Mouse (Mus musculus) gastrocnemius, postnatal 14 days (tissue): ENCODE measurements around the gene Gpr162. TPM values are rescaled to one million over a fixed set of nuclear protein-coding genes. Genes with fewer than 3 reads are reported as not detected.
"Not testable (repeated sequence)": the region's sequence is repeated elsewhere in the genome, so short reads cannot be mapped to it uniquely, and the experiment has no call there.

Source experiments
- DNase-seq: peaks from one replicate; pipeline ENCODE4 v3.0.0; 2021; ENCODE audit warnings: mixed read lengths
- intact Hi-C: fragments of 180-260 bp; cut with DNase I; formaldehyde crosslinking; loops from one replicate; pipeline ENCODE4 v1.15.1; 2025; ENCODE audit warnings: low total_unique reads
- long read RNA-seq, 2 experiments: library from polyadenylated mRNA; stranded (forward); transcript quantifications; one replicate each; pipeline ENCODE4 v2.0.0; 2021
- total RNA-seq, 2 experiments: library from RNA; stranded (reverse); gene quantifications; 2 replicates each; pipeline ENCODE4 v1.2.3; 2021

The Gpr162 gene
- under 1 TPM; 0.33 to 0.45 TPM for total RNA-seq
- long read RNA-seq, experiment 1: 0 reads
- long read RNA-seq, experiment 2: 0 reads

GRCm38 (mm10) chr6:124863658-124864298, at the start of gene Gpr162:
Gene Gpr162 (minus strand): TSS chr6:124863983.
- intact Hi-C loops: loop anchor here (5.0 kb wide), 1 partner anchor 39 kb away; no protein-coding TSS in a partner anchor
- DNase-seq: peak; percentile 72

GRCm38 (mm10) chr6:124913214-124913613, 49.4 kb upstream of the Gpr162 start:
- intact Hi-C loops: no loop called here
- no peak for DNase-seq

- intact Hi-C loops: no loop called here
- no peak for DNase-seq
Measured at GRCm38 (mm10) chr6:124911533-124912218, 47.9 kb upstream of the Gpr162 start, which contains the start of gene Lag3. Gene Lag3 (minus strand): TSS chr6:124911705.

- intact Hi-C loops: no loop called here
- peak; percentile 17 for DNase-seq
Measured at GRCm38 (mm10) chr6:124910032-124910431, 46.2 kb upstream of the Gpr162 start.

DNA sequence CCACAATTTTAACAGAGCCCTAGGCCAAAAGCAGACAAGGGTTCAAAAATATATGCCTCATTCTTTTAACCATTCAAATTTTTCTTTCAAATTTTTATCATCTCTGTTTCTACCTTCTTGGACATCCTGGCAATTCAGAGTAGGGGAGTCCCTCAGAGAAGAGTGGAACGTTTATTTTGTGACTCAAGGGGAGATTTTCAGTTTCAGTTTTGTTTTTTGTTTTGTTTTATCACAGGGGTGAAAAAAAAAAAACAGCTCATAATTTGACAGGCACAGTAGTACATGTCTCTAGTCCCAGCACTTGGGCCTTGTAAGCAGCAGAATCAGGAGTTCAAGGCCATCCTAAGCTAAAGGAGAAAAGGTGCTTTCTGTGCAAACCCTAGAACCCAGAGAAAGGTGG, 44.0 kb upstream of the Gpr162 start:
- no peak for DNase-seq
- intact Hi-C loops: no loop called here

- intact Hi-C loops: loop anchor here (5.0 kb wide), 2 partner anchors 43 to 177 kb away; partner anchors contain the start of gene Gpr162
- DNase-seq: no peak
Measured at GRCm38 (mm10) chr6:124904991-124905860, 41.4 kb upstream of the Gpr162 start.

DNA sequence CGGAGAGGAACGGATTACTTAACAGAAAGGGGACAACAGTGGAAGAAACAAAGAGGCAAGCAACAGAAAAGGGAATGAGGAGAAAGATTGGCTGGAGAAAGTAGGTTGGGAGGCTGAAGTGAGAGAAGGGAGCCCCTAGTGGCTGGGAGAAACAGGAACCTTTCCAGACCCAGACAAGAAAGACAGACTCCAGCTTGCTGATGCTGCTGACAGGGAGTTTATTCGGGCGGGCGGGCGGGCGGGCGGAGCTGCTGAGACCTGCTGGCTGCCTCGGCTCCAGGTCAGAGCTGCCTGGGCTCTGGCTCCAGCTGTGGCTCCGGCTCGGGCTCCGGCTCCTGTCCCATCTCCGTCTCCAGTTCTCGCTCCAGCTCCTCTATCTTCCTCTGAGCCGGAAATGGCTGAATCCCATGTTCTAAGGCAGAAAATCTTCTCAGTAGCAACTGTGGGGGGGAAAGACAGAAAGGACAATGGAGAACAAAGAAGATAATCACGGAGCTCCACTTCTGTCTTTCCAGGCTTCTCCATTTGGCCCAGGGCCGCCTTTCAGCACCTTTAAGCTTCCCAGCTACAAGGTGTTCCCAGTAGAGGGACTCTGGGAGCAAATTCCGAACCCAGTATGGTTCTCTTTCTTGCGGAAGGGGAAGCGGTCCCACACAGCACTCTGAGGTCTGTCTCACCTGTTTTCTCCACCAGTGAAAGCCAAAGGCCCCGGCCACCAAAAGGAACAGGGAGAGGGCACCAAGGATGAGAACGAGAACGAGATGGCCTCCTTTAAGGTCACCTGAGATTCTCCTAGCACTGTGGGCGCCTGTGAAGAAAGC, 40.6 kb upstream of the Gpr162 start:
- DNase-seq: peak; percentile 67
- intact Hi-C loops: loop anchor here (5.0 kb wide), 2 partner anchors 42 to 178 kb away; partner anchors contain the start of gene Gpr162

GRCm38 (mm10) chr6:124903580-124904151, 39.9 kb upstream of the Gpr162 start:
- intact Hi-C loops: loop anchor here (5.0 kb wide), 2 partner anchors 41 to 179 kb away; partner anchors contain the start of gene Gpr162
- DNase-seq: peak; percentile 95

- intact Hi-C loops: loop anchor here (5.0 kb wide), 2 partner anchors 40 to 180 kb away; partner anchors contain the start of gene Gpr162
- no peak for DNase-seq
Measured at GRCm38 (mm10) chr6:124901851-124902250, 38.1 kb upstream of the Gpr162 start.

DNA sequence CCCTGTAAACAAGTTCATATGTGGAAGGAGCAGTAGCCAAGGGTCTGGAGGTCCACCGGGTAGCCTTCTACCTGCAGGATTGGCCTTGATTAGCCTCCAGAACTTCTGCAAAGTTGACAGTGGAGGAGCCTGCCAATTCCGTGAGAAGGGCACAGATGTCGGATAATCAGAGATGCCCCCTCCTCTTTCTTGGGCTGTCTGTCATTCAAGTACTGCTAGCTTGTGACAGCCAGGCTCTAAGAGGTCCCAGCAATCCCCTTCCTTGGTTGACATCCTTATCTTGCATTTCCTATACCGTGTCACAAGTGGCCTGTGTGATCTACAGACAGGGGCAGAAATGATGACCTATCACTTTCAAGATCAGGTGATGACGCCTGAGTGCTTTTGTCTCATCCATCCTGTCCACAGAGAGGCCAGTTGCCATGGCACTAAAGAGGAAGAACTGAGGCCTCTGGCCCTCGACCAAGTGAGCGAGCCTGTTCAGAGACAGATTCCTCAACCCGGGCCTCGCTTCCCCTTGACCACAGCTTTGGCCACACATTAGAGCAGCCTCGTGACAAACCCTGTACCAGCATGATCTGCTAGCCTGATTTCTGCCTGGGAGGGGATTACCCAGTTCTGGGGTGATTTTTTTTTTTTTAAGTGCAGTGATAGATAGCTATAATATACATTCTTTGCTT, 37.2 kb upstream of the Gpr162 start:
- intact Hi-C loops: loop anchor here (5.0 kb wide), 2 partner anchors 39 to 181 kb away; partner anchors contain the start of gene Gpr162
- DNase-seq: no peak

GRCm38 (mm10) chr6:124900056-124900800, 36.4 kb upstream of the Gpr162 start:
- intact Hi-C loops: loop anchor here (5.0 kb wide), 2 partner anchors 38 to 182 kb away; partner anchors contain the start of gene Gpr162

GRCm38 (mm10) chr6:124898359-124898758, 34.6 kb upstream of the Gpr162 start:
- intact Hi-C loops: no loop called here
- DNase-seq: no peak

More at GRCm38 (mm10) chr6:124900056-124900800, 36.4 kb upstream of the Gpr162 start:
- no peak for DNase-seq

- intact Hi-C loops: not testable (repeated sequence)
Measured at GRCm38 (mm10) chr6:124894113-124894512, 30.3 kb upstream of the Gpr162 start.

GRCm38 (mm10) chr6:124890997-124891396, 27.2 kb upstream of the Gpr162 start:
- DNase-seq: no peak
- intact Hi-C loops: no loop called here

More at GRCm38 (mm10) chr6:124894113-124894512, 30.3 kb upstream of the Gpr162 start:
- DNase-seq: not testable (repeated sequence)

DNA sequence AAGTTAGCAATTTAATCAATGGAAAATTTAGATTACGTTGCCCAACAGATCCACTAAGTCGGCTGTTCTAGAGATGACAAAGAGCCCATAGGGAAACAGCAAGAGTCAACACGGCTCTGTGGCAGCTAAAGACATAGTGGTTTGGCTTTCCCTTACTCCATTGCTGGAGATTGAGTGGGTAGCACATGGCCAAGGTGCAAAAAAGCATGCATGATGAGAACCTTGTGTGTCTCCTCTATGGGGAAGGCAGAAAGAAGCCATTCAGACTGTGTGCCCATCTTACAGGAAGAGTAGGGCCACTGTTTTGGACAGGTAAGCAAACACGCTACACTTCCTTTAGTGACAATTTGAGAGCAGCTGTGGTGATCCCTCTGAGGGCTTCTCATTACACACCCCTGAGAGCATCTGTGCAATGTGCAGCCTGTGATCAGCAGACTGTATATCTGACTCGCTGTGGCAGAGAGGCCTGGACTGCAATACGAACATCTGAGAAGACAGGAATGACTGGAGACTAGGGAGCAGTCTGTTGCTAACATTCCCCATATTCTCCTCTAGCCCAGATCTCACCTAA, 24.9 kb upstream of the Gpr162 start:
- intact Hi-C loops: no loop called here
- DNase-seq: no peak

GRCm38 (mm10) chr6:124887986-124888385, 24.2 kb upstream of the Gpr162 start, which contains the start of gene Cd4:
Gene Cd4 (minus strand): TSS chr6:124888221.
- no peak for DNase-seq
- intact Hi-C loops: no loop called here
